Mouse (Mus musculus) liver, adult 2 months (tissue): ENCODE measurements around the gene Gsk3a. TPM values are rescaled to one million over a fixed set of nuclear protein-coding genes. Genes with fewer than 3 reads are reported as not detected.

Experiments
- DNase-seq: peaks from one replicate; pipeline ENCODE4 v3.0.0-alpha.2; 2011; ENCODE audit warnings: low read depth, low spot score; ENCODE audit errors: extremely low read depth
- H3K27ac ChIP-seq: fragments of 200-500 bp; replicated peaks from 2 replicates; pipeline ENCODE4 v1.5.1; 2012; ENCODE audit warnings: low read depth, mild to moderate bottlenecking, control low read depth, inconsistent platforms, low read length; ENCODE audit not compliant: insufficient read depth
- H3K27me3 ChIP-seq: fragments of 200-500 bp; 2 replicates; pipeline ENCODE4 v1.6.1; 2012; ENCODE audit warnings: mild to moderate bottlenecking, moderate library complexity, low read length, inconsistent platforms; ENCODE audit not compliant: control insufficient read depth, insufficient read depth
- H3K36me3 ChIP-seq: fragments of 200-500 bp; 2 replicates; pipeline ENCODE4 v1.6.1; 2012; ENCODE audit warnings: low read length, inconsistent platforms; ENCODE audit not compliant: control insufficient read depth, insufficient read depth
- H3K4me1 ChIP-seq: fragments of 200-500 bp; 2 replicates; pipeline ENCODE4 v1.6.1; 2011; ENCODE audit warnings: low read length; ENCODE audit not compliant: control insufficient read depth, insufficient read depth
- H3K4me3 ChIP-seq: fragments of 200-500 bp; 2 replicates; pipeline ENCODE4 v1.5.1; 2011; ENCODE audit warnings: low read depth, mild to moderate bottlenecking, control low read depth, low read length, moderate library complexity; ENCODE audit not compliant: insufficient read depth
- H3K79me2 ChIP-seq: fragments of 200-500 bp; 2 replicates; pipeline ENCODE4 v1.6.1; 2012; ENCODE audit warnings: inconsistent platforms, mild to moderate bottlenecking, low read length, moderate library complexity; ENCODE audit not compliant: control insufficient read depth, insufficient read depth
- H3K9ac ChIP-seq: fragments of 200-500 bp; 2 replicates; pipeline ENCODE4 v1.6.1; 2012; ENCODE audit warnings: low read depth, mild to moderate bottlenecking, control low read depth, inconsistent platforms, low read length
- CTCF ChIP-seq: fragments of 200-500 bp; IDR thresholded peaks from 2 replicates; pipeline ENCODE4 v1.5.1; 2011; ENCODE audit warnings: low read depth, low read length, control low read depth
- POLR2A ChIP-seq: fragments of 200-500 bp; IDR thresholded peaks from 2 replicates; pipeline ENCODE4 v1.6.1; 2011; ENCODE audit warnings: low read length, control low read depth; ENCODE audit not compliant: insufficient read depth; ENCODE audit errors: extremely low read depth
- WGBS: fragments of 180-500 bp; shearing (Covaris S2); methylation state at CpG from one replicate; pipeline ENCODE4 v1.1.7; 2018; 5-methylcytosine and 5-hydroxymethylcytosine counted together
- polyA plus RNA-seq: library from polyadenylated mRNA; depleted of rRNA; stranded (reverse); fragments of >200 nt; gene quantifications from 2 replicates; pipeline ENCODE4 v1.2.3, GENCODE M21; 2012
- total RNA-seq: library from RNA; depleted of rRNA; stranded (reverse); fragments of >200 nt; gene quantifications from 2 replicates; pipeline ENCODE4 v1.2.3, GENCODE M21; 2014

Gene Gsk3a
- total and polyA plus RNA-seq, 2 experiments: 9.1 to 74.5 TPM

DNA sequence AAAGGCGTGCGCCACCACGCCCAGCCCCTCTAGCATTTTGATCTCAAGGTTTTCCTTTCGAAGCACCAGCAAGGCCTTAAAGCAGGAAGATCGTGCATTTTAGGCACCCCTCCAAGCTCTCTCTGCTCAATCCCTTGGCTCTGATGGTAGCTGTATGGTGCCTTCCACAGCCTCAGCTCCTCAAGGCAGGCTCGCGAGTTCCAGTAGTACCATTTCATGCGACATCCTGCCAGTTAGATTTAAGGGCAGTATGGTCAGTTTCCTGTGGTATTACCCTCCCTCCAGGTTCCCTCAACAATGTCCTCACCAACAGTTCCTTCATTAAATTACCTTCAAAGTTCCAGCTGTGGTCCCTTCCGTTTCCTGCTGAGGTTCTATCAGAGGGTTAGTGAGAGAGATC is 41.5 kb downstream of the Gsk3a start:
- 89% methylated on average over 9 of the region's 9 CpGs for WGBS
- no peak for TF ChIP-seq POLR2A
- TF ChIP-seq CTCF: no peak
- Histone ChIP-seq H3K9ac (no peak overlapping the region), H3K36me3 (no peaks in the 10 kb centered on the region), H3K27me3 (no peaks in the 10 kb centered on the region), H3K27ac (no peak overlapping the region), H3K79me2 (no peaks in the 10 kb centered on the region), H3K4me3 (no peak overlapping the region), H3K4me1 (peaks cover 7% of the 10 kb centered on the region)
- DNase-seq: no peak

DNA sequence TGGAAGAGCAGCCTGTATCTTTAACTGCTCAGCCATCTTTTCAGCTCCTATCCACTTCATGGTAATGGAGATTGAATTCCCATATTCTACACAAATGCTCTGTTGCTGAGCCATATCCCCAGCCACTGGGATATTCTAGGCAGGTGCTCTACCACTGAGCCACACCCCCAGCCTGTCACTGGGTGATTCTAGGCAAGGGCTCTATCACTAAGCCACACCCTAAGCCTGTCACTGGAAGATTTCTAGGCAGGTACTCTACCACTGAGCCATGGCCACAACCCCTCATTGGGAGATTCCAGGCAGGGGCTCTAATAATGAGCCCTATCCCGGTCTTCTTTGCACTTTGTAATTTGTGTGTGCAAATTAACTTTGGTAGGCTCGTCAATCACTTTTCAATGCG is 42.5 kb downstream of the Gsk3a start:
- Histone ChIP-seq H3K9ac (no peak overlapping the region), H3K79me2 (no peaks in the 10 kb centered on the region), H3K27ac (no peak overlapping the region), H3K4me1 (peaks cover 7% of the 10 kb centered on the region), H3K36me3 (no peaks in the 10 kb centered on the region), H3K27me3 (no peaks in the 10 kb centered on the region), H3K4me3 (no peak overlapping the region)
- TF ChIP-seq POLR2A: no peak
- TF ChIP-seq CTCF: no peak
- DNase-seq: no peak
- 84% methylated on average over 3 of the region's 3 CpGs for WGBS

DNA sequence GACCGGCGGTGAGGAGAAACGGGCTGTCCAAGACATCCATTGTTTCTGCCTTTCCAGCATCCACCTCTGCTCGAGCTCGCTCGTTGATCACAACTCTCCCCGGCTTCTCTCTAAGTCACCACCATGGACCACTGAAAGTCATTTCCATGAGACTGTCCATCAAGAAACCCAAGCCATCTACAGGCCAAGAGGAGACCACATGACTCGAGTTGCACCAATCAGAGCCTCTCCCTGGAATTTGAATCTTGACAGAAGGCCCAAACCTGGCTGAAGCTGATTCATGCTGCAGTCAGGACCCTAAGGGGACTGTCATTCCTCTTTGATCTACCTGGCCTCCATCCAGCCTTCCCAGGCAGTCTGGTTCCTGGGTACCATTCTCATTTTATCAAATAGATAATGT is 45.5 kb downstream of the Gsk3a start:
- Histone ChIP-seq H3K79me2 (no peaks in the 10 kb centered on the region), H3K4me1 (no peaks in the 10 kb centered on the region), H3K36me3 (no peaks in the 10 kb centered on the region), H3K27me3 (no peaks in the 10 kb centered on the region), H3K27ac (no peak overlapping the region), H3K4me3 (no peak overlapping the region), H3K9ac (no peak overlapping the region)
- TF ChIP-seq CTCF (no peak), POLR2A (no peak)
- no peak for DNase-seq
- WGBS: 78% methylated on average over 8 of the region's 8 CpGs

DNA sequence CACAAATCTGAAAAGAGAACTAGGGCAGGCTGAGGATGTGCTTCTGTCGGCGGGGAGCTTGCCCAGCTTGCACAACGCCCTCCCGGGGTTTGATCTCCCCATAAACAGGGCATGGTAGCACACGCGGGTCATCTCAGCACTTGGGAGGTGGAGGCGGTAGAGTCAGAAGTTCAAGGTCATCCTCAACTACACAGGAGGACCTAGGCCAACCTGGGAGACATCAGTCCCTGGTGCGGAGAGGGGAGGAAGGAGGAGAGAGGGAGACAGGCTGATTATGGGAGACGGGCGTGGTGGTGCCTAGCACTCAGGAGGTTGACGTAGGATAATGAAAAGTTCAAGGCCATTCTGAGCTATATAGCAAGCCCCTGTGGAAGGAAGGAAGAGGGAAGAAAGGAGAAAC is 46.8 kb downstream of the Gsk3a start:
- H3K9ac ChIP-seq: no peak overlapping the region
- DNase-seq: no peak
- H3K4me1 ChIP-seq: no peaks in the 10 kb centered on the region
- WGBS: 70% methylated on average over 11 of the region's 11 CpGs
- H3K4me3 ChIP-seq: no peak overlapping the region
- TF ChIP-seq CTCF (no peak), POLR2A (no peak)
- H3K36me3 ChIP-seq: no peaks in the 10 kb centered on the region
- H3K79me2 ChIP-seq: no peaks in the 10 kb centered on the region
- H3K27ac ChIP-seq: no peak overlapping the region
- no peaks in the 10 kb centered on the region for H3K27me3 ChIP-seq

DNA sequence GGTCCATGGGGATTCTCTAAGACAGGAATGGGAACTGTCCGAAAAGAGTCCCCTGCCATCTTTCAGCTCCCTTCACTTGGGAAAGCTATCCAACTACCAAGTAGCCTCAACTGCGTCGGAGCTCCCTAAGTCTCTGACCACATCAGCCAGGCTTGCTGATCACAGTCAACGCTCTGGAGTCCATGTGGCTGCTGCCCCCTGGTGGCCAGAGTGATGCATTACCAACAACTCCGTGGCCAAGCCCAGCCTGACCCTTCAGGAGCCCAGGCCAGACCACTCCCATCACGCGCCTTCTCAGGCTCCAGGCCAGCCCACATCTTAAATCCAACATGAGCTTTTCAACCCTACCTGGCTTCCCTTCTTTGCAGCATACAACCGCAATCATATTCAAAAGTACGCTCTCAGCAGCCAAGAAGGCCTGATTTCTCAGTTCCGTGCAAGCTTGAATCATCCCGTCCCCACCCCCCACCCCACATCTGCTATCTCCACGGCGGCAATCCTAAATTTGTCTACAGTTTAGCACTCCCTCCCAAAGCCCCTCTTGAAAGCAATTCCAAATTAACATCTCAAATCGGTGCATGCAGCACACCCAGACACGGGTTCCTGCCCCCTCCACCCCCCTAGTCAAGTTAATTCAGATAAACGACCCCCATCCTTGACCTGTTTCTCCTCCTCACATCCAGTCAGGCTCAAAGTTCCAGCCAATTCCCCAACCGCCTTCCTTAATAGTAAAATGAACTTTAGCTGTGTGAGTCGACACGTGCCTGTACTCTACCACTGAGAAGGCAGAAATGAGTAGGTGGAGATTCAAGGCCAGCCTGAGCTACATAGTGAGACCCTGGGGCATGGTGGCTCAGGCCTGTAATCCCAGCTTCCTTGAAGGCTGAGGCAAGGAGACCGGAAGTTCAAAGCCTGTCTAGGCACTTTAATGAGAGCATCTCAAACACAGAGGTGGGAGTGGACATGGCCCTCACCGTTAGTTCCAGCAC is 49.7 kb downstream of the Gsk3a start:
- Histone ChIP-seq H3K4me3 (no peak overlapping the region), H3K9ac (no peak overlapping the region), H3K4me1 (no peaks in the 10 kb centered on the region), H3K79me2 (no peaks in the 10 kb centered on the region), H3K36me3 (no peaks in the 10 kb centered on the region), H3K27ac (no peak overlapping the region), H3K27me3 (no peaks in the 10 kb centered on the region)
- TF ChIP-seq CTCF (peak; percentile 99), POLR2A (no peak)
- WGBS: 35% methylated on average over 21 of the region's 21 CpGs
- DNase-seq: peak; percentile 47

DNA sequence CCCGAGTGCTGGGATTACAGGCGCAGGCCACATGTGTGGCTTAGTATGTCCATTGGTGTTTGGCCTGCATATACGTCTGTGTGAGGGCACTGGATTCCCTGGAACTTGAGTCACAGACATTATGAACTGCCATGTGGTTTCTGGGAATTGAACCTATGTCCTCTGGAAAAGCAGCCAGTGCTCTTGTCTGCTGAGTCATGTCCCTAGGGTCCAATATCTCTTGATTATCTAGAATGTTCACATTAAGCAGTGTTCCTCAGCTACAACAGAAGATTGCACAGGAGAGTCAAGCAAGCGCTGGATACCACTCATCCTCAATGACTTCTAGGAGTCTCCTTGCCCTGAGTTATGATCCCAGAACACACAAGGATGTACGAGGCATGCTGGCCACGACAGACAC is 53.6 kb downstream of the Gsk3a start:
- TF ChIP-seq POLR2A: no peak
- no peak for TF ChIP-seq CTCF
- Histone ChIP-seq H3K9ac (no peak overlapping the region), H3K79me2 (no peaks in the 10 kb centered on the region), H3K4me3 (no peak overlapping the region), H3K4me1 (no peaks in the 10 kb centered on the region), H3K36me3 (no peaks in the 10 kb centered on the region), H3K27me3 (peaks cover 11% of the 10 kb centered on the region), H3K27ac (no peak overlapping the region)
- DNase-seq: no peak
- 79% methylated on average over 6 of the region's 6 CpGs for WGBS
